Mouse (Mus musculus) cerebellum, postnatal 36 days (tissue): Measurements from ENCODE around the gene Rps6ka2.

Experiments
- DNase-seq, 2 experiments: peaks; one replicate each; pipeline ENCODE4 v3.0.0; 2021 to 2022; ENCODE audit warnings: mixed read lengths in 2 of 2

Rps6ka2 gene

DNA sequence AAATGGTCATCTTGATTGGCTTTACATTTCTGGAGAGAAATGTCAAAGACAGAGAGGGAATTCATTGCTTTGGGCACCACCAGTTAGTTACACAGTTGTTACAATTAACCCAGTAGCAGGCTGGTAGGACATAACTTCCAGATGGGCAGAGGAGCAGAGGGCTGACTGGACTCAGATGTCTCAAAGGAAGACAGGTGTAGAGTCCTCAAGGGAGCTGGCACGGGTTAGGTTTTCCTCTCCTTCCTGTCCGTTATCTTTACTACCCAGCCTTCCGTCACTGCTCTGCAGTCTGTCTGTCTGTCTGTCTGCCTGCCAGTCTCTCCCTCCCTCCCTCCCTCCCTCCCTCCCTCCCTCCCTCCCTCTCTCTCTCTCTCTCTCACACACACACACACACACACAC is 52.3 kb downstream of the Rps6ka2 start:
- no peak for DNase-seq

DNA sequence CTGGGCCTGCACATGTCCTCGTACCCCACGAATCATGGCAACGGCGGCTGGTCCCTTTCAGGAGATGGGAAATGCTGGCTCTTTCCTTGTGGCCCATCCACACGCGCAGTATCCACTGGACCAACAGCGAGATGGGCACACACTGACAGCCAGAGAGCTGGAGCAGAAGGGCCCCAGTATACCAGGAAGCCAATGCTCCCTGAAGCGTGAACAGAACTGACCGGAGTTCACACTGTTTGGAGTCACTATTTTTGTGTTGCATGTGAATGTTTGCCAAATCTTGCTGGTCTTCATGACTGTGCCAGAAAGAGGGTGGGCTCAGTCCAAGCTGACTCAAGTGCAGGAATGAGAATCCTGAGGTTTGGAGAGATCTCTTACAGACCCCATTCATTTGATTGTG is 58.6 kb downstream of the Rps6ka2 start:
- DNase-seq, result peak; percentile 19 to 23

DNA sequence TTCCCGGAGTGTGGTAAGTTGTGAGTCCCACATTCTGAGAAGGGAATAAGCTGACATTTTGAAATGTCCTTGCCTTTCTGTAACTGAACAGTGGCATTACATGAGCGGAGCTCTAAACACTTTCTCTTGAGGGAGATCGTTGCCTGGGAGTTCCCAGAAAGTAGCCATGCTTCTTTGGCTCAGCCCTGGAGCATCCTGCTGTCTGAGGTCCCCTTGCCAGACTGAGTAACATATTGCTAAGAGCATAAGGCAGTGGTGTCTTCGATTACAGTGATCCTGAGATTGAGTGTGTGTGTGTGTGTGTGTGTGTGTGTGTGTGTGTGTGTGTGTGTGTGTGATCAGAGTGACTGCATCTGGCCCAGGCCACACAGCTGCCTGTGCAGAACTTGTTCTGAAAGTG is 61.4 kb downstream of the Rps6ka2 start:
- DNase-seq, result no peak

DNA sequence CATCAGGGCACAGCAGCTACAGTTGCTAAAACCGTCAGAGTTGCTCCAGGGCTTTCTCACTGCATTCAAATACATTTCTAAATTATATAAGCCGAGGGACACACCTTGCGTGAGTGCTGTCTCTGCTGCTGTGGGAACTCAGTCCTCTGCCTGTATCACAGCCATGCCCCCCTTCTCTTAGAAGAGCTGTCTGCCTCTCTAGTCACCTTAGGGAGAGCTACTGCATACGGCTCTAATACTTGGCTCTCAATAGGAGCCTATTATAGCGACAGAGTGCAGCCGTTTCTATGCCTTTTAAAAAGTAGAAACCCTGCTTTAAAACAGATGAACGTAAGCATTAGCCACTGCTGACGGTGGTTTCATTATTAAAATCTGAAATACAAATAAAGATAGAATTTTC is 61.9 kb downstream of the Rps6ka2 start:
- no peak for DNase-seq

DNA sequence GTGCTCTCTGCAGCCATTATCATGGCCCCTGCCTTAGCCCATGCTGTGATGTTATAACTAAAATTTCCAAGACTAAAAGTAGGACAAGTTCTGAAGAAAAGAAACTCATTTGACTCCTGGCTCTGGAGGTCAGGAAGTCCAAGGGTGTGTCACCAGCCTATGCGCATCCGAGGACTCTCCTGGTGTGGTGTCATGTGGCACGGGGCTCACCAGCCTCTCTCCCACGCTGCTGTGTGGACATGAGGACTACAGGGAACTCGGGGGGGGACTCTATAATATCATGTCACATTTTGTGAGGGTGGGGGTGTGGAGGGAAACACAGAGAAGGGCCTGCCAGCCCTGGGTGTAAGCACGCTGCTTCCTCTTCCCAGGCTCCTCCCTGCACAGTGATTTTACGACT is 62.5 kb downstream of the Rps6ka2 start:
- DNase-seq, result no peak

DNA sequence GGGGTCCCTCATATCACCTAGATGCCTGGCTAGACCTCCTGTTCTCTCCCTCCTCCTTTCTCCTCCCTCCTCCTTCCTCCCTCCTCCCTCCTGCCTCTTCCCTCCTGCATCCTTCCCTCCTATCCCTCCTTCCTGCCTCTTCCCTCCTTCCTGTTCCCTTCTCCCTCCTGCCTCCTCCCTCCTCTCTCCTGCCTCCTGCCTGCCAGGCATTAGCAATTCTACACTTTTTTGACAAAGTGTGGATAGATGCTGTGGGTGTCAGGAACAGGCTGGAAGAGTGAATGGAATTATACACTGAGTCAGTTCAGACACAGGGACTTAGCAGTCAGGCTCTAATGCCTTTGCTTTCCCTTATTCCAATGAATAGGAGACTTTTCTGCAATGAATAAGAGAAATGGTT is 63.3 kb downstream of the Rps6ka2 start:
- no peak for DNase-seq

DNA sequence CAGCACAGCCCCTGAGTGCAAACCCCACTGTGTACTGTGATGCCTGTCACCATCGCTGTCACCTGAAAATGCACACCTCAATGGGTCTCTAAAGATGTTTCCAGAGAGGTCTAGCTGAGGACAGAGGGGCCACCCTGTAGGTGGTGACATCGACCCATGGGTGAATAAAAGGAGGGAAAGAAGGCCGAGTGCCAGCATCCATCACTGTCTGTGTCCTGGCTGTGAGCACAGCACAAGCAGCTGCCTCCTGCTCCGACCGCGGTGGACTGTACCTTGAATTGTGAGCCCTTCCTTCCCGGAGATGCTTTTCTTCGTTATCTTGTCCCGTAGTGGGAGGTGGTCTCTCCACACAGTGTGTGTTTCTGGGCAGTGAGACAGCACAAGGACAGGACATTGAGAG is 67.8 kb downstream of the Rps6ka2 start:
- DNase-seq, result no peak

DNA sequence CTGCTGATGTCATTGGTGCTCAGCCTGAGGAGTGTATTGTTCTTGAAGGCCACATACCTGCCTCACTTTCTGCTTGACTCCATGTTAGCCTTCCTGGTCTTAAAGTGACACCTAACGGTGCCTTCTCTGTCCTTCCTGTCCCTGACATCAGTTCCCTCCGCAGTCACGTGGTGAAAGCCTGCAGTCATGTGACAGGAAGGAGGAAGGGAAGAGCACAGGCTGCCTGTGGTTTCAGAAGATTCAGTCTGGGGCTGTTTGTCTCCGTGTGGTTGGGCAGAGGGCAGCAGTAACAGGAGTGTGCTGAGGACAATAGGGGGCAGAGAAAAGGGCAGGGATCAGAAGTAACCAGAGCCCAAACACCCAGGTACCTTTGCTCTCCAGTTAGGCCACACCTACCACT is 68.9 kb downstream of the Rps6ka2 start:
- no peak for DNase-seq

DNA sequence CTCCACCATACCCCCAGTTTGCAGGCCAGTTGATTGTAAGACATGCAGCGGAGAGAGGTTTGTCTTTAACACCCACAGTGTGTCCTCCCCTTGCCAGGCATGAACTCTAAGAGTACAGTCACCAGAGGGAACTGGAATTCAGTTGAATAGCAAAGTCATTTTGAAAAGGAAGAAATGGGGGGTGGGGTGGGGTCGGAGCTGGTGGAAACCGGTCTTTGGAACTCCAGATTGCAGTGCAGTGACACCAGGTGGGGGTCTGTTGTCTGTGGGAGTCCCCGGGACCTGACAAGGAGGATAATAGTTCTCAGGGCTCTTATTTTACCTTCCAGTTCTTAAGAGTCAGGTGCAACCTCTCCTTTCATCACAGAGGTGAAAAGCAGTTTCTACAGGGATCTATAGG is 70.6 kb downstream of the Rps6ka2 start:
- DNase-seq, result no peak

DNA sequence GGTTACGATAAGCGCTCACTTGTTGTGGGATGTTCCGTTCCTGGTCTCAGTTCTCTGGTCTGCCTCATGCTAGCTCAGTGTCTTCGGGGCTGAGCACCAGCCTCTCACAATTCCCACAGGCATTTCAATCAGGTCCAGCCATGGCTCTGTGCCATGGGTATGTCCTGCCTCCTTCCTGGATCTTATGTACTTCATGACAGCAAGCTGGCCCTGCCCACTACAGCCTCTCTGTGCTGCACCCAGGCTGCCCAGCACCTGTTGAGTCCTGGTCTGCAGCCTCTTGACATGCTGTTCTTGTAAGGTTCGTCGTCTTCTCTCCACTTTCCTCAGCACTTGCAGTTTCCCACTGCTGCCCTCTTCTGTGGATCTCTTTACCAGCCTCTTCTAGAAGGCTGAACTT is 75.2 kb downstream of the Rps6ka2 start:
- no peak for DNase-seq

DNA sequence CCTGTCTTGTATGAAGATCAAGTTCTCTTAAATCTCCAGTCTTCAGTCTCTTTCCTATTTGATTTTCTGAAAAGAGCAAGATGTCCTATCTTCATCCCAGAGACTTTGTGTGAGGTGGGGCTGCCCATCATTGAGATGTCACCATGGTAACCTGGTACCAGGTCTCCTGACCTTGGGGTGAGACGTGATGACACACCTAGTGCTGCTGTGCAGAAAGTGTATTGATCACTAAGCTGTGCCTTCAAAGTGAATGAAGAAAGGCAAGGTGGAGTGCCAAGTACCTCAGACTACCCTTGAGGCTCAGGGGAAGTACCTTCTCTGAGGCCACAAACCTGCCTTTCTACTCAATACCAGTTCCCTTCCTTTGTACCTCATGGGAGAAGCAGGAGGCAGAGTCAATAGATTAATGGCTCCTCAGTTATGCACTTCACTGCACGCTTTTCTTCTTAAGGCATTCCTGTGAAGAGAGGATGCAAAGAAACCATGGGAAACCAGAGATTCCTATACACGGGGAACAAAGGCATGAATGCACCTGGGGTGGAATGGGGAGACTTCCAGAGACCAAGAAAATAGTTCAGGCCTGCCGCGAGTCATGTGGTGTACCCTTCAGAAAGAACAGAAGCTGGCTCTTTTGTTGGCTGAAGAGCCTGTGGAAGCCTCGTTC is 77.1 kb downstream of the Rps6ka2 start:
- DNase-seq, result no peak

DNA sequence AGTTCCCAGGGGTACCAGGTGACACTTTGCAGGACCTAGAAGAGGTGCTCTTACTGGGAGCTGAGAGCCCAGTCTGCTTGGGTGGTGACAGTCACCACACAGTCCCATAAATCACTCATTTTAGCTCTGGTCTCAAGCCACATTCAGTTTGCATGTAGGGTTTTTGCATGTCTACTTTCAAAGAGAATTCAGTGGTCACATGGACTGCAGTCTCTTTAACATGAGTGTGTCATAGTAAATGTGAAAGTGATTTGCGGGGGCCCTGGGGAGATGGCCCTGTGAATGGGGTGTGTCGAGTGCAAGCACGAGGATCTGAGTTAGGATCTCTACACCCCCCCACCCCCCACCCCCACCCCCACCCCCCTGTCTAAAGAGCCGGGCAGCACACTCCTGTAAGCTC is 80.5 kb downstream of the Rps6ka2 start:
- no peak for DNase-seq

DNA sequence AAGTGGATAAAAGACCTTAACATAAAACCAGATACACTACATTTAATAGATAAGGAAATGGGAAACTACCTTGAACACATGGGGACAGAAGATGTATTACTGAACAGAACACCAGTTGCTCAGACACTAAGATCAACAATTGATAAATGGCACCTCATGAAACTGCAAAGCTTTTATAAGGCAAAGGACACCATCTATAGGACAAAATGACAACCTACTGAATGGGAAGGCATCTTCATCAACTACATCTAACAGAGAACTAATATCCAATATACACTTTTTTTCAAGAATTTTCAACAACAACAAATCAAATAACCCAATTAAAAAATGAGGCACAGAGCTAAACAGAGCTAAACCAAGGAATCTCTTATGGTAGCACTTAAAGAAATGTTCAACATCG is 87.3 kb downstream of the Rps6ka2 start:
- no peak for DNase-seq

DNA sequence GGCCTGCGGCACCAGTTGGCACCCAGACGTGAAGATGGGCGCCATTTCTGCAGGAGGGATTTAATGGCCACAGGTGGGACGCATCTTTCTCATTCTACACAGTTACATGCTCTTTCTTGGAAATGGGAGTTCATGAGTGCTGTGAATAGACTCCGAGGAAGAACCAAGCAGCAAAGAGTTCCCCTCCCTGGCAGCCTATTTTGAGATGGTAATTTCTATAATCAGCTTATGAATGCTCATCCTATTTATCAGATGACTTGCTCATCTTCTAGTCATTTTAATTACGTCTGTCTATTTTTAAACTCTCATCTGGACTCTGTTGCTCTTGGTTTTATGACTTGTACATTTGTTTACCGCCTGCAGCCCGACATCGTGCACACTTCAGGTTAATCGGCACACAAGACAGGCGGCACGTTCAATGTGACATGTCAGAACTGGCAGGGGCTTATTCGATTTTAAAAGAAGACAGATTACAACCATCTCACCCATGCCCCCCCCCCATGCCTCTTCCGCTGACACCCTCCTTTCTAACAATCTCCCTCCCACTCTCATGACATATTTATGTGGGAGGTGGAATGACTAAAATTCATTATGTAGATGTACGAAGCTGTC is 88.9 kb downstream of the Rps6ka2 start:
- DNase-seq, result no peak

DNA sequence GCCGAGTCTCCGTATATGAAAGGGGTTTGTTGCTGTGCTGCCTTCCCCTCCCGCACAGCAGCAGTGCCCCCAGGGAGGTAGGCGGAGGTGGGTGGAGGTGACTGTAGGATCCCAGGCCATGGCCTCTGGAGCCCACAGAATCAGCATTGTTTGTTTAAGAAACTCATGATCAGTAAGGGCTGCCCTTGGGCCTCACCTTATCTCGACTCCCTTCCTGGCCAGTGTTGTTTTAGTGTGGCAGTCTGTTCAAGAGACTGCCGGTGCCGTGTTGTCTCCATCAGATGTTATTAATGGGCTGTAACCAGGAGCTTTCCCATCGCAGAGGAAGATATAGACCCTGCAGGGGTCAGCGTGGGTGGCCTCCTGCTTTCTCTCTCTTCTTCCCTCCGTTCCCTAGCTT is 90.4 kb downstream of the Rps6ka2 start:
- DNase-seq, result no peak

DNA sequence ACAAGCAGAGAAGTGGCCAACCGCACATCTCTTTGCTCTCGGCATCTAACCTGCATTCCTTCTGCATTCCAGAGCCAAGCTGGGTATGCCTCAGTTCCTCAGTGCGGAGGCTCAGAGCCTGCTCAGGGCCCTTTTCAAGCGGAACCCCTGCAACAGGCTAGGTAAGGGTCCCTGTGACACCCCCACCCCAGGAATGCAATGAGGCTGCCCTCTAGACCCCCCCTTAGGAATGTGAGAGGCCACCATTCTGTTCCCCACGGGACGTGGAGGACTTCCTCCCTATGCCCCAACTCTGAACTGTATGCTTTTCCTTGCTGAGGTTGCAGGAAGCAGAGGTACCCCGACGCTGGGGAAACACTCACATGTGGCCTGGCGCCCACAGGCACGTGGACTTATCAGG is 92.1 kb downstream of the Rps6ka2 start:
- DNase-seq, result no peak

DNA sequence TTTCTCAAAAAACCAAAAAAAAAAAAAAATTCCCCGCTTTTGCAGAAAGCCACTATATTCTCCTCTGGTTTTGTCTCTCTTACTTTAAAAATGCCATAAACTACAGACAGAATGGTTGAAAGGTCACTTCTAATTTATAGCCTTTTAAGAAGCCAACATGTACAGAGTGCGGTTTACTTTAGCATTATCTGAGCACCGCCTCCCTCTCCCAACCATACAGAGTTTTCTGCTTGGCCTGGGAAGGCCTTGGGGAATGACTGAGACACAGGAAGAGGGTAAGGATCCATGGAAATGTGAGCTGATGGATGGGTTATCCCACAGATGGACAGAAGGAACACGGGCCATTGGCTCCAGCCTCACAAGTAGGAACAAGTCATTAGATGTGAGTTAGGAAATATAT is 92.7 kb downstream of the Rps6ka2 start:
- no peak for DNase-seq

DNA sequence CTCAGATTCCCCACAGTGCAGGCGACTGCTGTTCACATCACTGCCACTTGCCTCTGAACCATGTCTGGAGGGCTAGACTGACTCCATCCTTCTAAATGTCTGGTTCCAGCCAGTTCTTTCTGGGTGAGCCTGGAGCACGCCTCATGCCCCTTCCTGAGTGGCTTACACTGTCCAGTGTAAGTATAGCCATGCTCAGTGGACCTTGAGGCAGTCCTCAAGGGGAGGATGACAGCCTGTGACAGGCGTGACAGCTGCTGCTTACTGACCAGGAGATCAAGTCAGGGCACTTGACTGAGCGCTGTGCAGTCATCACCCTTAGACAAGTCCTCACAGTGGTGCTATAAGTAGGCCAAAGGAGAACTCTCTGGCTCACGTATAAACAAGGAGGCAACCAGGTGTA is 94.7 kb downstream of the Rps6ka2 start:
- DNase-seq, result no peak

DNA sequence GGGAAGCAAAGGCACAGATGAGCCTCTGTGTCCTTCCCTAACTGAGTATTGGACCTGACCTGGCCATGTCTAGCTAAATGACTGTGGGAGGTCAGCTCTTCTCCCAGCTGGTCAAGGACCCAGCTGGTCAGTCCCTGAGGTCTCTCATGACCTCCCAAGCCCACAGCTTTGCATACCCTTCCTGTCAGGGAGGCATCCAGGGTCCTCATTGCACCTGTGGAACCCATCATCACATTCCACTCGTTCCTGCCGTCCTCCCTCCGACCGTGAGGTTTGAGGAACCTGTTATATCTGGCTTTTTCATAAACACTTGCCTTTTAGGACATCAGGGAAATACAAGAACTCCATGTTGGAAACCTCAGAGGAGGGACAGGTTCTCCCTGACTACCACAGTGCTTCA is 95.4 kb downstream of the Rps6ka2 start:
- DNase-seq, result no peak

DNA sequence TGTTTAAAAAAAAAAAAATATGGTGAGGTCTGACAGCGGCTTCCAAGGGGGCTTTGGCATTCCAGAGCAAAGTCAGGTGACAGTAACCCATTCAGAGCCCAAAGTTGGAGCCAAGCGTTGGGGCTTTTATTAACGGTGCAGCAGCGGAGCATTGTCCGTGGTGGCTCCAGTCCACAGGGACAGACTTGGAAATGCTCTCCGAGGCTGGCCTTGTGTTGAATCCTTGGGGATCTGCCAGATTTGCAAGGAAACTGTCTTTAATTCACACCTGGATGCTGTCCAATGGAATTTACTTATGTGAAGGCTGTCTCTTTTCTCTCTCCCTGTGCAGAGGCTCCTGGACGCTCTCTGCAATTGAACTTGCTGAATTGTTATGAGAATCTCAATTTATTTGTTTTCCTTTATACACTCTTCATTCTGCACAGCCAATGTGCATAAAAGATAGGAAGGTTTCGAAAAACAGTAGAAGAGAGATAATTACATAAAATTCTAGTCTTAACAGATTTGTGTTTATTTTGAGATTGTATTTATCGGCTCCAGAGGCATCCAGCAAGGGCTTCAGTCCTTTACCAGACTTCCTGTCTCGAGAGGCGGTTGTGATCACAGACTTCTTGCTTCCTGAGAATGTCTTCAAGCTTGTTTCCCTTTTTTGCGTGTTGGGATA is 95.9 kb downstream of the Rps6ka2 start:
- no peak for DNase-seq

DNA sequence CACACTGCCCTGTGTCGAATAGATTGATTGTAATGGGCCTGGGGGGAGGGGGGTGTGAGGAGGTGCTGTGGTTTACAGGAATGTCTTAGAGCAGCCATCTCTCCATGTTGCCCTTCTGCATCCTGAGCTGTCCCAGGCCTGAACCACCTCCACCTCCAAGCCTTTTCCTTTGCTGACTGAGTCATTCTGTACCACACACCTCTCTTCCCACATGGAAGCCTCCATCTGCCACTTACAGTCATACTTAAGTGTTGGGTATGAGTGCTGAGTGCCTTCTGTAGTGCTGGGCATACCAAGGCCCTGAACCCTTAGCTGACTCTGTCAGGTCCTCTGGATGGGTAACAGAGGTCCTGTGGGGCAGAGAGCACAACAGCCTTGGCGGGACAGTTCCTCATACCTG is 97.9 kb downstream of the Rps6ka2 start:
- no peak for DNase-seq

DNA sequence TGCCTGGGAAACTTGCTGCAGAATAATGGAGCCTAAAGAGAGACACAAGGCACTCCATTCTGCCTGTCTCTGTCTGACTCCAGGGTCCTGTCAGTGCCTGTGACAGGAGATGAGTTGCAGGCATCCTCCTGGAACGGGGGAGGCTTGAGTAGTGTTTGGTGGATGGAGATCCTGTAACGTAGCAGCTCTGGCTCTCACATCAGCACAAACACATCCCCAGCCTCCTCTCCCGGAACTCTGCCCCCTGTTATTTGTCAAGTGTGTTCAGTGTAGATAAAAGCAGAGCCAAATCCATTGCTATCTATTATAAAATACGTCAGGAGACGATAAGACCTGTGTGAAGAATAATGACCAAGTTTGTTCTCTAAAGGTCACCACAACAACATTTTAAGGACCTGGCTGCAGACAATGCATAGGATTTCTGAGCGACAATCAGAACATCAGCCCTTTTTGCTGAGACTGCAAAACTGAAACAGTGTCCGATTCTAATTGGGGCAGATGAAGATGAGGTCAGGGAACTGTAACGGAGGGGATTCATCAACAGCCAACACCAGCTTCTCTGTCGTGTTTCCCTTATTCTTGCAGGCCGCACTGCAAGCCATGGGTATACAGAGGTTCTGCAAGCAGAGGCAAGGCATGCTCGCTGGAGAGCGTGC is 99.4 kb downstream of the Rps6ka2 start:
- no peak for DNase-seq

DNA sequence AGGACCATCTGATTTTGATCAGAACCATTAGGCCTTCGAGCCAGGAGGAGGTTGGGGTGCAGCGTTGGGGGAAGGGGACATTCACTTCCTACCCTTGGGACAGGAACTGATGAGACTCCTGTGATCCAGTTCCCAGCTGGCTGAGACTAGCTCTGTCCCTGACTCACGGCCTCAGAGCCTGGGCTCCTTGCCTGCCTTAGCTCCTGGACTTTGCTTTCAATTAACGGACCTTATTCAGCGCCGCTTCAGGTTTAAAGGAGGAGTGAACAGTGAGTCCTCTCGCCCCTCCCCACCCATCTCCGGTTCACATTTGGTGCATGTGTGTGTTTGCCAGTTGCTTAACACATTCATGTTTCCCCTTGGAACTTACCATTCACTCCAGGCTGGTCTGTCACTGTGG is 100.6 kb downstream of the Rps6ka2 start:
- no peak for DNase-seq

DNA sequence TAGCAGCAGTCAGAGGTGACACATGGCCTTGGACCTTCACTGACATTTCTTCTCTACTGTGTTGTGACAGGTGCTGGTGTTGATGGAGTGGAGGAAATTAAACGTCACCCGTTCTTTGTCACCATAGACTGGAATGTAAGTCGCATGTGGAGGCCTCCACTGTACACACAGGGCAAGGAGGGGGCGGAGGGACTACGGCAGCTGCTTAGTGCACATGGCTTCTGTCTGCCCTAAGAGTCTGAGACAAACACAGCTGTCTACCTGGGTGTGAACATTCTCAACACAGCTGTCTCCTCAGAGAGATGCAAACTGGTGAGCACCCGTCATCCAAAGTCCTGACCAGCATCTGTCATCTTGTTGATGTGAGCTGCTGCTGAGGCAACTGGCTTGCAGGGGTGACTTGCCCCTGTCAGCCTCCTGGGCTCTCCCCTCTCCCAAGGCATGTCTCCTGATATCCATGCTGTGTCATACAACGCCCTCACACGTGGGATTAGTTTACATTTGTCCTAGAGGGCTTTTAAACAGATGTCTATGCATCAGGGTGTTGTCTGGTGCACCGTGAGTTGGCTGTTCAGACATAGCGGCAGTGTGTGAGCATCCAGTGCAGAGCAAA is 101.7 kb downstream of the Rps6ka2 start:
- DNase-seq, result no peak
